Mouse (Mus musculus) kidney, postnatal 36 days (tissue): Measurements from ENCODE around the gene Eef1akmt2.

Experiments
- DNase-seq, 2 experiments: peaks; one replicate each; pipeline ENCODE4 v3.0.0; 2021 to 2022; ENCODE audit warnings: mixed read lengths in 2 of 2

Eef1akmt2 gene

GRCm38 (mm10) chr7:132866316-132866715, 13.8 kb upstream of the Eef1akmt2 start:
- no peak for DNase-seq

- DNase-seq, result peak; percentile 93 to 97
Observed at GRCm38 (mm10) chr7:132859042-132859958, 6.8 kb upstream of the Eef1akmt2 start, which contains the start of gene Abraxas2. Gene Abraxas2, plus strand, starts transcription at chr7:132859225.

GRCm38 (mm10) chr7:132858043-132858608, 5.7 kb upstream of the Eef1akmt2 start:
- DNase-seq, result no peak

- no peak for DNase-seq
Observed at GRCm38 (mm10) chr7:132856083-132856482, 3.6 kb upstream of the Eef1akmt2 start.

DNA sequence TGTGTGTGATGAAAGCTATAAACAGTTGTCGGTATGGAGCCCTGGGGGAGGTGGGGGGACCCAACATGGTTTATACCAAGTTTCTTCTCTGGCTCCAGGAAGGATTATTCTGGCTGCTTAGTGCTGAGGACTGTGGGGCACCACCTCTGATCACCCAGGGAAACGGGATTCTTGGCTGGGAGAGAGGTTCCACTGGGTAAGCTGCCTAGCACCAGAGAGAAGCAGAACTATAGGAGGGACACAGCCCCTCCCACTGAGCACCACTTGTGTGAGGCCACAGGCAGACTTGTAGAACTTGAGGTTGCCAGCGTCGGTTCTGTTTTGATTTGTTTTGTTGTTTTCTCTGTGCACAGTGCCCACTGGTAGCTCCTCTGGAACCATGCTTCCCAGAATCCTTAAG, 1.5 kb upstream of the Eef1akmt2 start:
- no peak for DNase-seq

GRCm38 (mm10) chr7:132853361-132853760, 888 bp upstream of the Eef1akmt2 start:
- DNase-seq, result no peak

- DNase-seq, result no peak
Observed at GRCm38 (mm10) chr7:132843152-132843551, 9.3 kb downstream of the Eef1akmt2 start.

DNA sequence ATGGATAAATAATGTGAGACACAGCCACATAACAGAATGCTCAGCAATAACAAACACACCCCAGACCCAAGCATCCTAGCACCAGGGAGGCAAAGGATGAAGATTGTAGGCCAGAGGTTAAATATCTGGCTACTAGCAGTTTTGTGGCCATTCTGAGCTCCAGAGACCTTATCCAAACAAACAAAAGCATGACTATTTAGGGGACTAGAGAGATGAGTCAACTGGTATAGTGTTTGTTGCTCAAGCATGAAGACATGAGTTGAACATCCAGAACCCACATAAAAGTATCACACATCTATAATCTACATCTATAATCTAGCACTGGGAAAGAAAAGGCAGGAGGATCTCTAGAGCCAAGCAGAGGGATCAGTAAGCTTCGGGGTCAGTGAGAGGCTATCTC, 10.0 kb downstream of the Eef1akmt2 start:
- DNase-seq, result no peak

GRCm38 (mm10) chr7:132841287-132841686, 11.2 kb downstream of the Eef1akmt2 start:
- DNase-seq, result no peak

GRCm38 (mm10) chr7:132830955-132831354, 21.5 kb downstream of the Eef1akmt2 start:
- no peak for DNase-seq

GRCm38 (mm10) chr7:132824346-132825022, 28.0 kb downstream of the Eef1akmt2 start:
- DNase-seq, result no peak

- no peak for DNase-seq
Observed at GRCm38 (mm10) chr7:132823832-132824231, 28.6 kb downstream of the Eef1akmt2 start.

GRCm38 (mm10) chr7:132820692-132821091, 31.8 kb downstream of the Eef1akmt2 start:
- DNase-seq, result no peak

- DNase-seq, result no peak
Observed at GRCm38 (mm10) chr7:132817056-132817455, 35.4 kb downstream of the Eef1akmt2 start.

DNA sequence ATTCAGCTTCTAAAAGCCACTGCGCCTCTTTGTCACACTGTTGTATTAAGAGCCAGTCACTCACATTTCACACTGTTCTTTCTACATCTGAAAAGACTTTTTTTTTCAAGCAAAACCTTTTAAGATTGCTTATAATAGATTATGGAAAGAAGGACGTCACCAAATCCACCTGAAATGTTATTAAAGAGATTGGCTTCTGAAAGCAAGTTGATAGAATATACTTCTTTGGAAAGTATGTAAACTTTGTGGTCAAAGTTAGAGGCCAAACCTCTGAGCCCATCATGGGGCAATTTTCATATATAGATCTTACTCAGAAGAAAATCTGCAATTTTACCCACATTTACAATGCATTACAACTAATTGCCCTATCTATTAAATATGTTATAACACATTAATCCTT, 35.9 kb downstream of the Eef1akmt2 start:
- no peak for DNase-seq

- DNase-seq, result peak in 1 of 2 experiments; percentile 22
Observed at GRCm38 (mm10) chr7:132815081-132815480, 37.4 kb downstream of the Eef1akmt2 start.

- peak in 1 of 2 experiments; percentile 19 for DNase-seq
Observed at GRCm38 (mm10) chr7:132814089-132814450, 38.4 kb downstream of the Eef1akmt2 start.

DNA sequence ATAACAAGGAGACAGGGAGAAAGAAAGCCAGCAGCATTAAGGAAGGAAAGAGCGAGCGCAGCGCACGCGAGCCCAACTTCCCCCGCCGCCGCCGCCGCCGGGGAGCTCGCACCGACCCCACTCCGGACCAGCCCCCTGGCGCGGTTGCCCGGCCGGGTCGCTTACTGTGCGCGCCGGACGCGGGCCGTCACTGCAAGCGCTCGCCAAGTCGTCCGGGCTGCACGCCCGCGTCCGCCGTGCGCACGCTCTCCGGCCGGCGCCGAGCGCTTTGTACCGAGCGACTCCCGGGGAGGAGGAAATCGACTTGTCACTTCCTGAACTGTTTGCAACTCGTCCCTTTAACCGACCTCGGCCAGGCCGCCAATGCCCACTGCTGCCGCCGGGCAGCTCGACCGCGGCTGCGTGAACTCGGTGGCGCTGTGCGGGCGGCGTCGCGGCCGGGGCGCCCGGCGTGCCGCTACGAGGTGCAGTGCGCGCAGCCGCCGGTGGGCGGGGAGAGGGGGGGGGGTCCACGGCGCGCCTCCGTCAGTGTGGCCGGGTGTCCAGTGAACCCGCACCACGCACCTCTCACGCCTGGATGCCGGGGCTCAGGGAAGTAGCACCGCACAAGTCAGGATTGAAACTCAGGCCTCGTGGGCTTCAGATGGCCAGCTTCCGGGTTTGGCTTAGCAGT, 38.9 kb downstream of the Eef1akmt2 start, which contains the start of gene Fam53b:
TSS of gene Fam53b (minus strand) at position 471 of the 673 bp plus-strand sequence.
- peak; percentile 75 to 83 for DNase-seq

DNA sequence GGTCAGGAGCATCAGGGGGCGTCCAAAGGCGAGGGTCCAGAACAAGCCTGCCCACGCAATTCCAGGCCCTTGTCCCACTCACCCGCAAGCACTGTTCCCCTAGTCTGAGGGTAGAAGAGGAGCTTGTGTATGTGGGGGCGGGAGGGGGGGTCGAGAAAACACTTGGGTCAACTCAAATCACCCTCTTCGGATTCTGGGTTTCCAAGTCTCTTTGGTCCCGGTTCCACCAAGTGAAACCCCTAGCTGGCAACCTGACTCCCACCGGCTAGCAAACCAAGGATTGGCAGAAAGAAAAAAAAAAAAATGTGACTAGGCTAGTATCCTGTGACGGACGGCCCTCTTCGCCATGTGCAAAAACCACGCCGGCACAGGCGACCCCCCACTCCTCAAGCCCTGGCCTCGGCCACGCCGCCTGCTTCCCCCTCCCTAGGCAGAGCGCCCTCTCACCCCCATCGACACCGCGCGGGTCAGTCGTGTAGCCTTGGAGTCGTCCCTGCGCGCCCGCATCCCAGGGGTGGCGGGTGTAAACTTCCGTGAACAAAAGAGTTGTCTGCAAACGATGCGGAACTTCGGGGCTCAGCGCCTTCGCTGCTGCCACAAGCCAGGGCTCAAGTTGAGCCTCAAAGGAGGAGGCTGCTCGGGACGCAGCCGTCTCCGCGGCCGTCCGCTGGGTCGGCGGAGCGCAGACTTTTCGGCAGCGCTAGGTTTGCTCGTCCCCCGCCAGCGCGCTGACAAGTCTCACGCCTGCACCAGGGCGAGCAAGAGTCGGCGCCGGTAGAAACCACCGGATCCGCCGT, 39.7 kb downstream of the Eef1akmt2 start:
- peak; percentile 39 to 69 for DNase-seq

DNA sequence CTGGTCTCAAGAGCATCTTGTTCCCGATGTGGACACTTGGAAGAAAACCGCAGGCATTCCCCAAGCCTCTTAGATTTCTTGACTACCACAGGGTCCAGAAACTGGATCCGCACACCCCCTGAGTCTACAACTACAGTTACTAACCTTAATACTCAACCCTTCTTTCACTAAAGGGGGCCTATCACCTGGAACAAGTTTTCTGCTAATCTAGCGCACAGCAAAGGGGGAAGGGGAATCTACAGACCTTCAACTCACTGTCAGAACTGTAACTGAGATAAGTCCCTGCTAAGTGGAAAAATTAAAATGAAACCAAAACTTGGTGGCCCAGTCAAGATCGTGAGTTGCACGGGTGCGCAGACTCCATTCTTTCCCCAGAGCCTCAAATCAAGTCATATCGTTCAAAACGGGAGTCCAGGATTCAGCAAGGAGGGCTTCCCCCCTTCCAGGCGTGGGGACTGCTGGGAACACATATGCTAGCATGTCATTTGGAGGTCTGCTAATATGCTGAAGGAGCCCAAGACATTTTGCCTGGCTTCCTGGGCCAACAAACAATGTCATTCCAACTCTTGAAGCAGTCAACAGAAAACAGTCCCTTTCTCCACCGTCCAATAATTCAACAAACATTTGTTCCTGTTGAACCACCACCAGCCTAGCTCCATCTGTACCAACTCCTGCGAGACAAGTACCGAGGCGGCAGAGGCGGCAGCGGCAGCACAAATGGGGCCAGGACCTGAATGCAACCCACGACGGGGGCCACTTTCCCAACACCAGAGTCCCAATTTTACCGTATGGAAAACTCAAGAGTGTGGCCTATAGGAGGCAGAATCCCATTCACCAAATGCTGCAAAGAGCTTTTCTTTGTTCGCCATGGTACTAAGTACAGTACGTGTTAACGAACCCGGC, 40.5 kb downstream of the Eef1akmt2 start:
- peak in 1 of 2 experiments; percentile 42 for DNase-seq

DNA sequence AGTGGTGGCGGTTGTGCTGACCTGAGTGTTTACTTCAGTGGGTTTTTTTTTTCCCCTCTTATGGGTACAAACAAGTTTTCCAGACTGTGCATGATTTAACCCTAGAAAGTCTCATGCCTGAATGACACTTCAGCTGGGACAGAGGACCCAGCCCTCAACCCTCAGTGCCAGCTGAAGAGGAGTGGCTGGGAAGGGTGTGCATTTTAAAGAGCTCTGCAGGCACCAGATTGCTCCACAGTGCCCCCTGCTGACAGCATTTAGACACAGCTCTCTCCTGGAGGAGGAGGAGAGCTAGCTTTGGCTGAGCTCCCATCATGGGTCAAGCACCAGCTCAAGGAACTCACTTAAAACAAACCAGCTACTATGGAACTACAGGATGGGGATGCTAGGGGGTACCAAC, 41.6 kb downstream of the Eef1akmt2 start:
- peak; percentile 92 to 97 for DNase-seq
